Mouse (Mus musculus): ENCODE data around the gene Fut2.

- TF ChIP-seq CTCF (IDR thresholded peaks at IDR 0.05; ENCODE audit: insufficient read depth, low read depth, low read length) (no peak), POLR2A (IDR thresholded peaks at IDR 0.05; ENCODE audit: insufficient read depth, low read depth, low read length) (0 out of 2 replicates have a peak, but pooled peaks have one; percentile 32)
Observed at GRCm38 (mm10) chr7:45705873-45706281, 39.7 kb upstream of the Fut2 start.

All from olfactory bulb, adult 2 months (tissue).